Mouse (Mus musculus) gonadal fat pad, adult 2 months (tissue): Measurements from ENCODE around the gene Sigirr. TPM values are rescaled to one million over a fixed set of nuclear protein-coding genes. Genes with fewer than 3 reads are reported as not detected.

Experiments
- DNase-seq: peaks from one replicate; pipeline ENCODE4 v3.0.0-alpha.2; 2012; ENCODE audit warnings: low read depth
- polyA plus RNA-seq: library from polyadenylated mRNA; depleted of rRNA; stranded (reverse); fragments of >200 nt; gene quantifications from 2 replicates; pipeline ENCODE4 v1.2.3, GENCODE M21; 2012; rRNA removed

Sigirr gene
- polyA plus RNA-seq, 1 experiment: 23.1 TPM

GRCm38 (mm10) chr7:141060426-141061242, 39.7 kb downstream of the Sigirr start, which contains the start of gene B4galnt4:
TSS of gene B4galnt4 (plus strand) at chr7:141061104.
- DNase-seq: no peak

GRCm38 (mm10) chr7:141059929-141060328, 40.4 kb downstream of the Sigirr start:
- no peak for DNase-seq

GRCm38 (mm10) chr7:141058601-141059341, 41.6 kb downstream of the Sigirr start:
- DNase-seq: no peak

- no peak for DNase-seq
Observed at GRCm38 (mm10) chr7:141057541-141057940, 42.8 kb downstream of the Sigirr start.

GRCm38 (mm10) chr7:141056976-141057375, 43.4 kb downstream of the Sigirr start:
- no peak for DNase-seq

GRCm38 (mm10) chr7:141055785-141056184, 44.6 kb downstream of the Sigirr start:
- DNase-seq: no peak

- no peak for DNase-seq
Observed at GRCm38 (mm10) chr7:141052421-141052820, 48.0 kb downstream of the Sigirr start.

GRCm38 (mm10) chr7:141052016-141052415, 48.4 kb downstream of the Sigirr start:
- DNase-seq: no peak

GRCm38 (mm10) chr7:141051060-141051685, 49.2 kb downstream of the Sigirr start:
- no peak for DNase-seq

- DNase-seq: peak; percentile 50
Observed at GRCm38 (mm10) chr7:141049326-141049725, 51.0 kb downstream of the Sigirr start.

GRCm38 (mm10) chr7:141048226-141049218, 51.9 kb downstream of the Sigirr start:
- DNase-seq: peak; percentile 69

- peak; percentile 58 for DNase-seq
Observed at GRCm38 (mm10) chr7:141047581-141048225, 52.7 kb downstream of the Sigirr start.

- DNase-seq: no peak
Observed at GRCm38 (mm10) chr7:141046931-141047580, 53.3 kb downstream of the Sigirr start.

- DNase-seq: peak; percentile 65
Observed at GRCm38 (mm10) chr7:141042539-141042938, 57.8 kb downstream of the Sigirr start.

GRCm38 (mm10) chr7:141041661-141042060, 58.7 kb downstream of the Sigirr start:
- DNase-seq: peak; percentile 63

Other genes starting within 250 kb of the Sigirr start
- gene Gm45785, start 244.2 kb downstream of the Sigirr start, polyA plus RNA-seq: not detected in 2 replicates
- gene Ric8a, start 243.6 kb downstream of the Sigirr start, polyA plus RNA-seq: 103 and 117 TPM in 2 replicates
- gene Bet1l, start 243.0 kb downstream of the Sigirr start, polyA plus RNA-seq: 32.0 and 40.0 TPM in 2 replicates
- gene Psmd13, start 218.6 kb downstream of the Sigirr start, polyA plus RNA-seq: 68.5 and 81.3 TPM in 2 replicates
- gene Sirt3, start 218.3 kb downstream of the Sigirr start, polyA plus RNA-seq: 27.4 and 29.3 TPM in 2 replicates
- gene Cox8b, start 200.1 kb downstream of the Sigirr start, polyA plus RNA-seq: 12.1 and 40.0 TPM in 2 replicates
- gene Nlrp6, start 179.7 kb downstream of the Sigirr start, polyA plus RNA-seq: 1.2 and 2.3 TPM in 2 replicates
- gene Pgghg, start 159.2 kb downstream of the Sigirr start, polyA plus RNA-seq: 25.9 and 33.1 TPM in 2 replicates
- gene Ifitm5, start 150.3 kb downstream of the Sigirr start, polyA plus RNA-seq: 0.84 and 1.7 TPM in 2 replicates
- 0.36 and 0.74 TPM in 2 replicates for gene Gm45717, start 144.6 kb downstream of the Sigirr start, polyA plus RNA-seq
- gene Ifitm2, start 144.6 kb downstream of the Sigirr start, polyA plus RNA-seq: 841 and 986 TPM in 2 replicates
- 73.9 and 89.5 TPM in 2 replicates for gene Ifitm1, start 133.4 kb downstream of the Sigirr start, polyA plus RNA-seq
- 421 and 433 TPM in 2 replicates for gene Ifitm3, start 89.8 kb downstream of the Sigirr start, polyA plus RNA-seq
- 10.2 and 16.1 TPM in 2 replicates for gene Ifitm6, start 82.6 kb downstream of the Sigirr start, polyA plus RNA-seq
- not detected in 2 replicates for gene Gm17387, start 71.4 kb downstream of the Sigirr start, polyA plus RNA-seq
- 7.7 and 8.9 TPM in 2 replicates for gene B4galnt4, start 39.5 kb downstream of the Sigirr start, polyA plus RNA-seq
- gene Pkp3, start 22.4 kb downstream of the Sigirr start, polyA plus RNA-seq: 21.5 and 23.5 TPM in 2 replicates
- gene Ano9, start 17.2 kb upstream of the Sigirr start, polyA plus RNA-seq: 4.1 TPM in 2 replicates
- gene Ptdss2, start 21.8 kb upstream of the Sigirr start, polyA plus RNA-seq: 42.3 and 42.8 TPM in 2 replicates
- 227 and 260 TPM in 2 replicates for gene Rnh1, start 72.3 kb upstream of the Sigirr start, polyA plus RNA-seq
- 78.5 and 89.2 TPM in 2 replicates for gene Hras, start 93.4 kb upstream of the Sigirr start, polyA plus RNA-seq
- 12.7 and 12.9 TPM in 2 replicates for gene Lrrc56, start 93.6 kb upstream of the Sigirr start, polyA plus RNA-seq
- 13.0 and 13.1 TPM in 2 replicates for gene Lmntd2, start 113.5 kb upstream of the Sigirr start, polyA plus RNA-seq
- gene Rassf7, start 115.3 kb upstream of the Sigirr start, polyA plus RNA-seq: 60.9 and 68.6 TPM in 2 replicates
- gene Phrf1, start 128.2 kb upstream of the Sigirr start, polyA plus RNA-seq: 22.7 and 40.8 TPM in 2 replicates
- 53.6 and 59.7 TPM in 2 replicates for gene Irf7, start 165.9 kb upstream of the Sigirr start, polyA plus RNA-seq
- 3.1 and 16.2 TPM in 2 replicates for gene Cdhr5, start 176.2 kb upstream of the Sigirr start, polyA plus RNA-seq
- gene Sct, start 178.6 kb upstream of the Sigirr start, polyA plus RNA-seq: 5.1 and 8.1 TPM in 2 replicates
- 3.9 and 5.1 TPM in 2 replicates for gene Drd4, start 191.4 kb upstream of the Sigirr start, polyA plus RNA-seq
- gene Deaf1, start 227.1 kb upstream of the Sigirr start, polyA plus RNA-seq: 18.7 and 18.9 TPM in 2 replicates
- 48.1 and 48.9 TPM in 2 replicates for gene Tmem80, start 227.2 kb upstream of the Sigirr start, polyA plus RNA-seq
- gene Eps8l2, start 238.3 kb upstream of the Sigirr start, polyA plus RNA-seq: 21.5 and 22.3 TPM in 2 replicates